Mouse (Mus musculus) E14TG2a.4 (cell line): Measurements from ENCODE around the gene Nudt8.
"Not testable (repeated sequence)": the region's sequence is repeated elsewhere in the genome, so short reads cannot be mapped to it uniquely, and the experiment has no call there.

Experiments
- H3K27me3 ChIP-seq: 2 replicates; pipeline ENCODE4 v1.6.1; 2014; ENCODE audit warnings: low read length, control low read depth; ENCODE audit not compliant: insufficient read depth
- H3K36me3 ChIP-seq: 2 replicates; pipeline ENCODE4 v1.6.1; 2014; ENCODE audit warnings: low read length, control low read depth; ENCODE audit not compliant: insufficient read depth
- H3K4me1 ChIP-seq: replicated peaks from 2 replicates; pipeline ENCODE4 v1.6.1; 2014; ENCODE audit warnings: low read depth, low read length, control low read depth
- H3K4me3 ChIP-seq: replicated peaks from 2 replicates; pipeline ENCODE4 v1.5.1; 2014; ENCODE audit warnings: mild to moderate bottlenecking, low read length
- H3K9me3 ChIP-seq: 2 replicates; pipeline ENCODE4 v1.6.1; 2014; ENCODE audit warnings: low read length, control low read depth
- CTCF ChIP-seq: conservative IDR thresholded peaks from 2 replicates; pipeline ENCODE4 v1.5.1; 2014; ENCODE audit warnings: low read length
- NANOG ChIP-seq: IDR thresholded peaks from 2 replicates; pipeline ENCODE4 v1.6.1; 2014; ENCODE audit warnings: borderline replicate concordance, low read length, mixed read lengths
- POU5F1 ChIP-seq: IDR thresholded peaks from 2 replicates; pipeline ENCODE4 v1.6.1; 2014; ENCODE audit warnings: low read length, borderline replicate concordance

Nudt8 gene

DNA sequence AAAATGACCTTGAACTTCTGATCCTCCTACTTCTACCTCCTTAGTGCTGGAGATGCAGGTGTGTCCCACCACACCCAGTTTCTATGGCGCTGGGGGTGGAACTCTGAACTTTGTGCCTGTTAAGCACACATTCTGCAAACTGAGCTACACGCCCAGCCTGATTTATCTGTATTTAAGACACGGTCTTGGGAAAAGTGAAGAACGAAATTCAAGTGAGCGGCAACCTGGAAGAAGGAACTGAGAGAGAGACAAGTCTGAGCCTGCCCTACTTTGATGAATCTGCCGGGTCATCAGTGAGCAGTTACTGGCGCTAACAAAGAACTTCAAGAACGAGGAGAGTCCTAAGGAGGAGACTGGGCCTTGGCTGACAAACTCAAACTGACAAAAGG is 46.5 kb downstream of the Nudt8 start:
- no peaks in the 10 kb centered on the region for H3K36me3 ChIP-seq
- H3K27me3 ChIP-seq = no peaks in the 10 kb centered on the region
- H3K4me1 ChIP-seq = peaks cover 56% of the 10 kb centered on the region
- TF ChIP-seq NANOG = no peak
- no peak for TF ChIP-seq POU5F1
- no peak for TF ChIP-seq CTCF
- peaks cover 15% of the 10 kb centered on the region for H3K9me3 ChIP-seq
- peak overlapping the region; percentile 70 for H3K4me3 ChIP-seq

DNA sequence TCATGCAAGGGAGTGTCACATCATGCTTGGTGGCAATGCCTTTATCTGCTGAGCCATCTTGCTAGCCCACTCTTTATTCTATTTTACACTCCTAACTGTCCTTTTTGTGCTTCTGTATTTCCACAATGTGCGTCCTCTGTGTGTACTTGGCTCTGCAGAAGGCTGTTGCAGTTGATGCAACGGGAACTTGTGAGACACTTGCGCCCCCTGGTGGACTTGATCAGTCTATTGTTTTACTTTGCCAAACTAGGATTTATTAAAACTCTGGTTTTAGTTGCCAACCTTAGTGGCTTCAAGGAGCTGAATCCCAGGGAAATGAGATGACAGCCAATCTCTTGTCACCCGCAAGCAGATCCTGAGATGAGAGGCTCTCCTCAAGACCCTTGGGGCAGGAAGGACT is 47.5 kb downstream of the Nudt8 start:
- Histone ChIP-seq H3K36me3 (no peaks in the 10 kb centered on the region), H3K4me3 (peak overlapping the region; percentile 70), H3K4me1 (peaks cover 55% of the 10 kb centered on the region), H3K9me3 (peaks cover 15% of the 10 kb centered on the region), H3K27me3 (no peaks in the 10 kb centered on the region)
- TF ChIP-seq NANOG (no peak), POU5F1 (no peak), CTCF (peak; percentile 71)

GRCm38 (mm10) chr19:4049069-4049468 is 48.7 kb downstream of the Nudt8 start:
- H3K4me3 ChIP-seq, H3K27me3 ChIP-seq, H3K36me3 ChIP-seq: not testable (repeated sequence)
- peaks cover 53% of the 10 kb centered on the region for H3K4me1 ChIP-seq
- TF ChIP-seq CTCF = peak; percentile 22
- peaks cover 10% of the 10 kb centered on the region for H3K9me3 ChIP-seq

- TF ChIP-seq CTCF (peak; percentile 31), NANOG (no peak), POU5F1 (no peak)
- peaks cover 3% of the 10 kb centered on the region; the same call in 1 of the 2 replicates for H3K9me3 ChIP-seq
- H3K27me3 ChIP-seq = no peaks in the 10 kb centered on the region
- peaks cover 57% of the 10 kb centered on the region for H3K4me1 ChIP-seq
- no peaks in the 10 kb centered on the region for H3K36me3 ChIP-seq
- H3K4me3 ChIP-seq = no peak overlapping the region
These were observed 50.6 kb downstream of the Nudt8 start for GRCm38 (mm10) chr19:4051016-4051415.
